Mouse (Mus musculus): ENCODE results near the gene Gm10217. TPM values are rescaled to one million over a fixed set of nuclear protein-coding genes. Genes with fewer than 3 reads are reported as not detected.

The Gm10217 gene
- total RNA-seq (2012; rRNA removed): not detected in 2 replicates

GRCm38 (mm10) chr8:9863951-9864350, at the start of gene Gm10217:
Gene Gm10217 (plus strand): TSS chr8:9864251.
- no peak for DNase-seq (ENCODE audit: low read depth, low spot score)
- H3K4me1 ChIP-seq (ENCODE audit: control insufficient read depth in 2 of 2, insufficient read depth in 2 of 2, low read length in 2 of 2, poor library complexity in 1 of 2): no peaks in the 10 kb centered on the region
- no peaks in the 10 kb centered on the region for H3K9me3 ChIP-seq (ENCODE audit: control insufficient read depth, insufficient read depth, low read depth, low read length)
- no peak within 1 kb of the TSS for H3K9ac ChIP-seq (ENCODE audit: insufficient read depth, low read depth, low read length, poor library complexity, severe bottlenecking)
- no peak within 1 kb of the TSS for H3K27ac ChIP-seq (ENCODE audit: insufficient read depth, low read depth, low read length, poor library complexity, severe bottlenecking)
- TF ChIP-seq MAFK (IDR thresholded peaks at IDR 0.05; ENCODE audit: insufficient read depth, low read depth, low read length) (no peak), HCFC1 (IDR thresholded peaks at IDR 0.05; ENCODE audit: borderline replicate concordance, insufficient read depth, low read length) (no peak), ZC3H11A (IDR thresholded peaks at IDR 0.05; ENCODE audit: borderline replicate concordance, low read depth, low read length) (no peak), ZNF384 (IDR thresholded peaks at IDR 0.05; ENCODE audit: low read depth, low read length) (no peak), CHD2 (IDR thresholded peaks at IDR 0.05; ENCODE audit: low read depth, low read length) (no peak)
- H3K4me3 ChIP-seq (ENCODE audit: insufficient read depth in 1 of 2, low read depth in 1 of 2, low read length in 2 of 2, poor library complexity in 1 of 2, severe bottlenecking in 1 of 2): no peak within 1 kb of the TSS
- in situ Hi-C loops (cut with MboI; ENCODE audit: low sequenced_read_pairs in 2 of 2, unreplicated experiment in 2 of 2): no loop called here
- no peaks in the 10 kb centered on the region for H3K36me3 ChIP-seq (ENCODE audit: control insufficient read depth, insufficient read depth, low read length, poor library complexity, severe bottlenecking)

- no peak for DNase-seq (ENCODE audit: low read depth, low spot score)
- H3K9ac ChIP-seq (ENCODE audit: insufficient read depth, low read depth, low read length, poor library complexity, severe bottlenecking): no peak overlapping the region
- TF ChIP-seq HCFC1 (IDR thresholded peaks at IDR 0.05; ENCODE audit: borderline replicate concordance, insufficient read depth, low read length): no peak
- no peak for TF ChIP-seq MAFK (IDR thresholded peaks at IDR 0.05; ENCODE audit: insufficient read depth, low read depth, low read length)
- no peak for TF ChIP-seq ZNF384 (IDR thresholded peaks at IDR 0.05; ENCODE audit: low read depth, low read length)
- no peak for TF ChIP-seq CHD2 (IDR thresholded peaks at IDR 0.05; ENCODE audit: low read depth, low read length)
- TF ChIP-seq ZC3H11A (IDR thresholded peaks at IDR 0.05; ENCODE audit: borderline replicate concordance, low read depth, low read length): no peak
- no peaks in the 10 kb centered on the region for H3K9me3 ChIP-seq (ENCODE audit: control insufficient read depth, insufficient read depth, low read depth, low read length)
- H3K36me3 ChIP-seq (ENCODE audit: control insufficient read depth, insufficient read depth, low read length, poor library complexity, severe bottlenecking): no peaks in the 10 kb centered on the region
- no peak overlapping the region for H3K4me3 ChIP-seq (ENCODE audit: insufficient read depth in 1 of 2, low read depth in 1 of 2, low read length in 2 of 2, poor library complexity in 1 of 2, severe bottlenecking in 1 of 2)
- in situ Hi-C loops (cut with MboI; ENCODE audit: low sequenced_read_pairs in 2 of 2, unreplicated experiment in 2 of 2): no loop called here
- no peaks in the 10 kb centered on the region for H3K4me1 ChIP-seq (ENCODE audit: control insufficient read depth in 2 of 2, insufficient read depth in 2 of 2, low read length in 2 of 2, poor library complexity in 1 of 2)
- no peak overlapping the region for H3K27ac ChIP-seq (ENCODE audit: insufficient read depth, low read depth, low read length, poor library complexity, severe bottlenecking)
These were observed 39.3 kb upstream of the Gm10217 start for GRCm38 (mm10) chr8:9824770-9825169.

DNA sequence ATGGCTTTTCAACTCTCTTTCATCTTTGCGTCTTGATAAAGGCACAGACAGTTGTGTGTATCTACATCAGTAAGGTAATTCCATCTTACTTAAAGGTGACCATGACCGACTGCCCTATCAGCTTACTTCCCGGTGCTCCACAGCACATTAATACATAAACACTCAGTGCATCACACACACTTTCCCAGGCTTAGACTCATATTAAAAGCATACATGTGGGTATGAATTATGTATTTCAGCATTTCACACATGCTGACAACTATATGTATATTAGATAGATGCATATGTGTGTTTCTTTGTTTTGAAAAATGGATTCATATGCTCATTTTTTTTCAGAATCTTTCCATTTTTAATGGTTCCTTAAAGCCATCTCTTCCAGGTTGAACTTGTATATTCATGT, 23.8 kb upstream of the Gm10217 start:
- no peak overlapping the region for H3K27ac ChIP-seq (ENCODE audit: insufficient read depth, low read depth, low read length, poor library complexity, severe bottlenecking)
- no peaks in the 10 kb centered on the region for H3K4me1 ChIP-seq (ENCODE audit: control insufficient read depth in 2 of 2, insufficient read depth in 2 of 2, low read length in 2 of 2, poor library complexity in 1 of 2)
- no peaks in the 10 kb centered on the region for H3K9me3 ChIP-seq (ENCODE audit: control insufficient read depth, insufficient read depth, low read depth, low read length)
- no peak for TF ChIP-seq ZNF384 (IDR thresholded peaks at IDR 0.05; ENCODE audit: low read depth, low read length)
- TF ChIP-seq CHD2 (IDR thresholded peaks at IDR 0.05; ENCODE audit: low read depth, low read length): no peak
- no peak for TF ChIP-seq HCFC1 (IDR thresholded peaks at IDR 0.05; ENCODE audit: borderline replicate concordance, insufficient read depth, low read length)
- TF ChIP-seq ZC3H11A (IDR thresholded peaks at IDR 0.05; ENCODE audit: borderline replicate concordance, low read depth, low read length): no peak
- TF ChIP-seq MAFK (IDR thresholded peaks at IDR 0.05; ENCODE audit: insufficient read depth, low read depth, low read length): no peak
- no peak for DNase-seq (ENCODE audit: low read depth, low spot score)
- no peak overlapping the region for H3K4me3 ChIP-seq (ENCODE audit: insufficient read depth in 1 of 2, low read depth in 1 of 2, low read length in 2 of 2, poor library complexity in 1 of 2, severe bottlenecking in 1 of 2)
- no peaks in the 10 kb centered on the region for H3K36me3 ChIP-seq (ENCODE audit: control insufficient read depth, insufficient read depth, low read length, poor library complexity, severe bottlenecking)
- no peak overlapping the region for H3K9ac ChIP-seq (ENCODE audit: insufficient read depth, low read depth, low read length, poor library complexity, severe bottlenecking)
- in situ Hi-C loops (cut with MboI; ENCODE audit: low sequenced_read_pairs in 2 of 2, unreplicated experiment in 2 of 2): no loop called here

GRCm38 (mm10) chr8:9859286-9859685, 4.8 kb upstream of the Gm10217 start:
- no peak for DNase-seq (ENCODE audit: low read depth, low spot score)
- no peak overlapping the region for H3K4me3 ChIP-seq (ENCODE audit: insufficient read depth in 1 of 2, low read depth in 1 of 2, low read length in 2 of 2, poor library complexity in 1 of 2, severe bottlenecking in 1 of 2)
- in situ Hi-C loops (cut with MboI; ENCODE audit: low sequenced_read_pairs in 2 of 2, unreplicated experiment in 2 of 2): no loop called here
- TF ChIP-seq ZC3H11A (IDR thresholded peaks at IDR 0.05; ENCODE audit: borderline replicate concordance, low read depth, low read length): no peak
- no peak for TF ChIP-seq HCFC1 (IDR thresholded peaks at IDR 0.05; ENCODE audit: borderline replicate concordance, insufficient read depth, low read length)
- no peak for TF ChIP-seq MAFK (IDR thresholded peaks at IDR 0.05; ENCODE audit: insufficient read depth, low read depth, low read length)
- no peaks in the 10 kb centered on the region for H3K4me1 ChIP-seq (ENCODE audit: control insufficient read depth in 2 of 2, insufficient read depth in 2 of 2, low read length in 2 of 2, poor library complexity in 1 of 2)
- no peaks in the 10 kb centered on the region for H3K36me3 ChIP-seq (ENCODE audit: control insufficient read depth, insufficient read depth, low read length, poor library complexity, severe bottlenecking)
- no peak overlapping the region for H3K9ac ChIP-seq (ENCODE audit: insufficient read depth, low read depth, low read length, poor library complexity, severe bottlenecking)
- H3K9me3 ChIP-seq (ENCODE audit: control insufficient read depth, insufficient read depth, low read depth, low read length): no peaks in the 10 kb centered on the region
- no peak overlapping the region for H3K27ac ChIP-seq (ENCODE audit: insufficient read depth, low read depth, low read length, poor library complexity, severe bottlenecking)

Measured in ES-E14 (cell line).